Mouse (Mus musculus) heart, embryonic 11.5 days (tissue): ENCODE results near the gene Ehbp1. TPM values are rescaled to one million over a fixed set of nuclear protein-coding genes. Genes with fewer than 3 reads are reported as not detected.

ENCODE experiments used
- ATAC-seq: fragments of 200-750 bp; cut with Nextera tagmentation; replicated peaks from 2 replicates; pipeline ENCODE4 v1.8.0; 2017; ENCODE audit warnings: moderate library complexity; ENCODE audit not compliant: insufficient number of reproducible peaks, low FRiP score, low TSS enrichment
- H3K27ac ChIP-seq: fragments of 300-500 bp; sonication (generic); 2 replicates; pipeline ENCODE4 v1.5.1; 2014; ENCODE audit warnings: mild to moderate bottlenecking, low read depth, low read length
- H3K27me3 ChIP-seq: fragments of 300-500 bp; sonication (generic); 2 replicates; pipeline ENCODE4 v1.6.1; 2014; ENCODE audit warnings: mild to moderate bottlenecking, low read length, mixed read lengths; ENCODE audit not compliant: control insufficient read depth, insufficient read depth
- H3K36me3 ChIP-seq: fragments of 300-500 bp; sonication (generic); 2 replicates; pipeline ENCODE4 v1.6.1; 2014; ENCODE audit warnings: mild to moderate bottlenecking, low read length, moderate library complexity, mixed read lengths; ENCODE audit not compliant: control insufficient read depth, insufficient read depth
- H3K4me1 ChIP-seq: fragments of 300-500 bp; sonication (generic); 2 replicates; pipeline ENCODE4 v1.6.1; 2014; ENCODE audit warnings: low read length; ENCODE audit not compliant: control insufficient read depth, insufficient read depth
- H3K4me2 ChIP-seq: fragments of 300-500 bp; sonication (generic); 2 replicates; pipeline ENCODE4 v1.6.1; 2014; ENCODE audit warnings: mild to moderate bottlenecking, moderate library complexity
- H3K4me3 ChIP-seq: fragments of 300-500 bp; sonication (generic); 2 replicates; pipeline ENCODE4 v1.5.1; 2014; ENCODE audit warnings: low read depth, low read length
- H3K9ac ChIP-seq: fragments of 300-500 bp; sonication (generic); 2 replicates; pipeline ENCODE4 v1.6.1; 2014; ENCODE audit warnings: mild to moderate bottlenecking, low read depth, low read length, moderate library complexity
- H3K9me3 ChIP-seq: fragments of 300-500 bp; sonication (generic); replicated peaks from 2 replicates; pipeline ENCODE4 v1.6.1; 2016; ENCODE audit warnings: low read length; ENCODE audit not compliant: control insufficient read depth
- WGBS: fragments of 180-500 bp; shearing (Covaris S2); extraction: QIAGEN DNeasy Blood & Tissue Kit; methylation state at CpG from one replicate; pipeline ENCODE4 v1.1.7; 2014; ENCODE audit not compliant: insufficient replicate concordance; 5-methylcytosine and 5-hydroxymethylcytosine counted together
- polyA plus RNA-seq: library from polyadenylated mRNA; unstranded; fragments of >200 nt; fragmentation: Nextera tagmentation; extraction: Ambion mirVana; gene quantifications from 2 replicates; pipeline ENCODE4 v1.2.1, GENCODE M21; 2014

Ehbp1 gene
- polyA plus RNA-seq, 1 experiment from 2014 or later, result 18.3 TPM

DNA sequence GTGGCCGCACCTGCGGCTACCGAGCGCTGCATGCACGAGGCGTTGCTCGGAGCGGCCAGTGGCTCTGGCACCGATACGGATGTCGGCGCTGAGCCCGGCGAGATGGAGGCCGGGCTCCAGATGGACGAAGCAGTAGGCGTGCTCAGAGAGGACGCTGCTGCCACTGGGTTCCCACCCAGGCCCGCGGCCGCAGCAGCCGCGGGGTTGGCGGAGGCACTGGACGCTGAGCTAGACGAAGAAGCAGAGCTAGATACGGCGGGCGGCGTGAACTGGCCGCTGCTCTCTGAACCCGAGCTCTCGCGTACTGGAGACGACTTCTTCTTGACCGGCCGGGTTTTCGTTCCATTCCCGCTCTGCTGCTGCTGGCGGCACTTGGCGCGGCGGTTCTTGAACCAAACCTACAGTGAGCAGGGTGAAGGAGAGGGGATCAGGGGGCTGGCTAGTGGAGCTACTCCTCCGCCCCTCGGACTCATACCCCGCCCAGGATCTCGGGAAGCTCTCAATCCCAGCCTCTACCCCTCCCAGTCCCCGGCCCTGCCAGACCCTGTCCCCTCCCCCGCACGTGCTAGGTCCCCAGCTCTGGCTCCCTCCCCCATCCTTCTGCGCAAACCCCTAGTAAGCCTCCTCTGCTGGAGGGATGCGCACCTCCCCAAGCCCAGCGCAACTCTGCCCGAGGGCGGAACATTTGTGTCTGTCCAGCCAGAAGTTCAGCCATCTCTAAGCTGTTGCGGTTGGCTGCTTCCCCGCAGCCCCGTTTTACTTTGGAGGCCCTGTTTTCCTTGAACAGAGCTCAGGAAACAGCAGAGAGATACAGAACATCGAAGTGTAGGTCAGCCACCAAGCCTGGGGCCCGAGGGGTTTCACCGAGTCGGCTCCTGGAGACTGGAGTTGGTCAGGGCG, 345.2 kb downstream of the Ehbp1 start:
- Histone ChIP-seq H3K27me3 (peaks cover 80% of the 10 kb centered on the region), H3K9ac (no peak overlapping the region), H3K4me2 (peak overlapping the region; percentile 65), H3K27ac (no peak overlapping the region), H3K36me3 (no peaks in the 10 kb centered on the region), H3K9me3 (no peaks in the 10 kb centered on the region), H3K4me3 (peak overlapping the region; percentile 33), H3K4me1 (peaks cover 11% of the 10 kb centered on the region; the same call in 1 of the 2 replicates)
- ATAC-seq, result no peak
- under 1% methylated on average over 55 of the region's 63 CpGs for WGBS

DNA sequence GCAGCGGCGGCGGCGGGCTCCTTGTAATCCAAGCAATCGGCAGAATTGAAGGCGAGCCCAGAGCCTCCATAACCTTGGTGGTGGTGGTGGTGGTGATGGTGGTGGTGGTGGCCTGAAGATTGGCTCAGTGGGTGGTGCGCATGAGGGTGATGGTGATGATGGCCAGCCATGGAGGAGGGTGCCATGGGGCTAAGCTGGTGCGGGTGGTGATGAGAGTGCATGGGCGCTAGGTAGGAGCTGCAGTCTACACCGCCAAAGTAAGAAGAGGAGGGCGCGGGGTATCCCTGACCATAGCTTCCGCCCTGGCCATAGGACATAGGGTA, 345.8 kb downstream of the Ehbp1 start:
- Histone ChIP-seq H3K9ac (no peak overlapping the region), H3K27me3 (peaks cover 81% of the 10 kb centered on the region), H3K4me2 (peak overlapping the region; percentile 65), H3K4me1 (peaks cover 11% of the 10 kb centered on the region; the same call in 1 of the 2 replicates), H3K4me3 (peak overlapping the region; percentile 33), H3K9me3 (no peaks in the 10 kb centered on the region), H3K27ac (no peak overlapping the region), H3K36me3 (no peaks in the 10 kb centered on the region)
- ATAC-seq, result no peak
- 3% methylated on average over 13 of the region's 13 CpGs for WGBS

DNA sequence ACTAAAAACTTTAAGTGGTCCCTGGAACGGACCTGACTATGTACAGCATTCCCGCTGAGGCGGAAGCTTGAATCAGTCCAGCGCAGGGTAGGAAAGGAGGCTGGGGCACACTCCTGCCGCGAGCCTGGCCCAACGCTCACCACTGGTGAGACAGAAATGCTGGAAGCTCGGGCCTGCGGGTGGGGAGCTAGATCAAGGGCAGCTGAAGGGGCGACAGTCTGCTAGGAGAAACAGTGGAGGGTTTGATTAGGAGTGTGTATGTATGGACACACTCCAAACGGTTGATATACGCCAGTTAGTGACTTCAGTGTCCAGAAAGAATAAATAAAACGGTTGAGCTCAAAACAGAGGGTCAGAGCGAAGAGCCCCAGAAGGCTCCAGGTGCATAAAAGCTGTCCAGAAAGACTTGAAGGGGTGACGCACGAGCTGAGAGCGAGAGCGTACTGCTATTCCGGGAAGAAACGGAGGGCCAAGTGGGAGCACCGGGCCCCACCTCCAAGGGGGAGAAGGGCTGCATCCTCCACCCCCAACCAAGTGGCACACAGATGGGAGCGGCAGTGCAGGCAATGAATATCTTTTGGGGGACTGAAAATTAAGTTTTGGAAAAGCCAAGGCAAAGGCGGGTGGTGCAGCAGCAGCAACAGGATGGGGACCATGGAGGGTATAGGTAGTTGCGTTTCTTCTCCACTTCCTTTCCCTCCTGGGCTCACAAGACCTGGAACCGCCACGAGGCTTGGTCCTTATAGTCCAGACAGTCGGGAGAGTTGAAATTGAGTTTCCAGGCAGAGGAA, 346.4 kb downstream of the Ehbp1 start:
- Histone ChIP-seq H3K9me3 (no peaks in the 10 kb centered on the region), H3K27me3 (peaks cover 80% of the 10 kb centered on the region), H3K27ac (no peak overlapping the region), H3K9ac (no peak overlapping the region), H3K4me3 (peak overlapping the region; percentile 33; the same call in 1 of the 2 replicates), H3K36me3 (no peaks in the 10 kb centered on the region), H3K4me1 (peaks cover 11% of the 10 kb centered on the region; the same call in 1 of the 2 replicates), H3K4me2 (peak overlapping the region; percentile 65)
- no peak for ATAC-seq
- 3% methylated on average over 27 of the region's 27 CpGs for WGBS

DNA sequence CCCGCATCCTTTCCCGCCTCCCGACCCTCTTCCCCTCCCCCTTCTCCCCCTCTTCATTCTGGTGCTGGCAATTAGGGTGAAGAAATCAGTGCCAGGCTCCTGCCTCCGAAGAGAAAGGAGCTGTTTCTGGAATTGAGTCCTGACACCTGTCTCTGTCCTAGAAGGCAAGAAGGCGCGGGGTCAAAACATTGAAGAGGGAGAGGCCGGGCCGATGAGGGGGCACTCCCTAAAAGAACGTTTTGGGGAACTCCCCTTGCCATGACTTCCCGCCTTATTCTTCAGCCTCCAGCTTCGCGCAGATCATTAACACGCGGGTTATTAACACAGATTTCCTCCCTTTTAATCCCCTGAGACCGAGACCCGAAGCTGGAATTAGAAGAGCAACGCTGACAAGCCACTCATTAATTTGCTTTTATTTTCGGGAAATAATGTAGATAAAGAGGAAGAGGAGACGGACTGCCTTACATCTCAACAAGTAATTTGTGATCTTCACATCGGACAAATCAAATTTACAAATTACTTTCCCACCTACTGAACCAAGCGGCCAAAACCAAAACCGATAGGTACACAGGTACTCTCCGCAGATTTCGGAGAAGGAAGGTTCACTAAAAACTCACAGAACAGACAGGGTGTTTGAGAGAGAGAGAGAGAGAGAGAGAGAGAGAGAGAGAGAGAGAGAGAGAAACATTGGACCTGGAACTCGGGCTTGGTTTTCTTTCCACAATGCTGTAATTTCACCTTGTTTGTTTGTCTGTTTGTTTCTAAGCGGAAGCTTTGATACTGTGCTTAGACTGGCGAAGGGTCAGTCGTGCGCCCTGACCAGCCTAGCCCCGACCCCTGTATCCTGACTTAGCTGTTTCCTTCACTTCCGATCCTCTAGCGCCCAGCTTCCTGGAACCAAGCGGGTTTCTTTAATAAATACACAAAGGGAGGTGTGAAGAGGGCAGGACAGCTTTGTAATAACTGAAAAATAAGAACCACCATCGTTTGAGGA, 347.4 kb downstream of the Ehbp1 start:
- WGBS, result 3% methylated on average over 34 of the region's 34 CpGs
- no peak overlapping the region for H3K4me2 ChIP-seq
- H3K9me3 ChIP-seq, result no peaks in the 10 kb centered on the region
- no peak overlapping the region for H3K9ac ChIP-seq
- no peak overlapping the region for H3K4me3 ChIP-seq
- ATAC-seq, result no peak
- no peak overlapping the region for H3K27ac ChIP-seq
- peaks cover 11% of the 10 kb centered on the region; the same call in 1 of the 2 replicates for H3K4me1 ChIP-seq
- H3K36me3 ChIP-seq, result no peaks in the 10 kb centered on the region
- peaks cover 74% of the 10 kb centered on the region for H3K27me3 ChIP-seq

DNA sequence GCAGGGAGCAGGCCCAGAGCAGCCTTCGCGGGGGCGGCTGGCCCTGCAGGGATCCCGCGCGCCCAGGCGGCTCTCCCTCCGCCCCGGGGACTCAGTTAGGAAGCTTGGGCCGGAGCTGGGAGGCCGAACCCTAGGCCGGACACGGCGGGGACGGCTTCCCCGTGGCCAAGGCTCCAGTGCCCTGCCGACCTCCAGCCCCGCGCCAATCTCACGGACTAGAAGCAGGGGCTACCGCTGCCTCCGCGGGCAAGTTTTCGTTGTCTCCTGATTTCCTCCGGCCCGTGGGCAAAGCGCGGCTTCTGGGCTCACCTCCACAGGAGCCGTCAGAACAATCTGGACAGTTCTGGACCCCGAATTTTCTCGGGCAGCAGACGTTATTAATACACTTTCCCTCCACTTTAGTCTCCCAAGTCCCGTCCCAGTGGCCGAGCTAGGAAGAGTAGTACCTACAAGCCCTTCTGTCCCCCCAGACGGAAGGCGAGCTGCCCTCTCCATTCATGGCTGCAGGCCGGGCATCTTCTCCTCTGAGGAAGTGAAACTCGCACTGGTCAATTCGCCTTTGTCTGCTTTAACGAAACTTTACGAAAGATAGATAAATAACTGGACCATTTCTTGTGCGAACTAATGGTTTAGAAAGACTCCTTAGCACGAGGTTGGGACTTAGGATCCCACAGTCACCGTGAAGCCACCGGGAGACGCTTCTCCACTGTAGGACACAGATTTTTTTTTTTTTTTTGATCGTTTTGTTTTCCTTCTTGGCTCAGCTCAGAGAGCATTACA, 348.3 kb downstream of the Ehbp1 start:
- no peaks in the 10 kb centered on the region for H3K36me3 ChIP-seq
- peaks cover 11% of the 10 kb centered on the region; the same call in 1 of the 2 replicates for H3K4me1 ChIP-seq
- H3K4me3 ChIP-seq, result peak overlapping the region; percentile 21
- peak overlapping the region; percentile 38; the same call in 1 of the 2 replicates for H3K4me2 ChIP-seq
- ATAC-seq, result peak; percentile 16; the same call in 1 of the 2 replicates
- WGBS, result under 1% methylated on average over 47 of the region's 47 CpGs
- H3K9me3 ChIP-seq, result no peaks in the 10 kb centered on the region
- no peak overlapping the region for H3K27ac ChIP-seq
- no peak overlapping the region for H3K9ac ChIP-seq
- peaks cover 71% of the 10 kb centered on the region for H3K27me3 ChIP-seq

DNA sequence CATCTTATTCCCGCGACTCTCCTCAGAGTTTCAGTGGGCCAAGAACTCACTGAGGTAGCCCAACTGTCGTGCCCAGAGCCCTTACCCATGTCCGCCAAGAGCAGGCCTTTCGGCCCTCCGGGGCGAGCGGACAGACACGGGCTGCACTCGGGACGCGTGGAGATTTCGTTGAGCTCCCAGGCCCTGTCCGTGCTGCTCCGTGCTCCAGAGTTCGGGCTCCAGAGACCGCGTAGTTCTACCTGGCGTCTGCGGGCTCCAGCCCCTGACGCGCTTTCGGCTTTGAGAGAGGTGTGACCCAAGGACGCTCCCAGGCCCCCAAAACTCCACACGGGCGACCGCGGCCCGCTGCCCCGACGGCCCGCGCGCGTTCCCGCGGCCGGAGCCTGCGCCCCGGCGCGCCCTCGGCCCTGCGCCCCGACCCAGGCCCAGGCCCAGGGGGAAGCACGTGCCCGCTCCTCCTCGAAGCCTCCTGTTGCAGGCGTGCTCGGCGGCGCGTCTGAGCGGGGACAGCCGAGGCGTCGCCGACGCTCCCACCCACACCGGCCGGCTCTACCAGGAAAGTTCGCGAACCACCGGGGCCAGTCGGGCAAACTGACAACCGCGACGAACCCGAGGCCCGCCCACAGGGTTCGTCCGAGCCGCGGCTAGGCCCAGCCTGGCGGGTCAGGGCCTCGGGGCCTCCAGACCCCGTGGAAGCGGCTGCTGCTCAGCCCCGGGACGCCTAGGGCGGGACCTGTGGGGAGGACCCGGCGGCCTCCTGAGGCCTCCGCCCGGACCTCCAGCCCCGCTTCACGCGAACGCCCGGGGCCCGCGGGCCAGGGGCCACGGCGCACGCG, 349.1 kb downstream of the Ehbp1 start:
- Histone ChIP-seq H3K9me3 (no peaks in the 10 kb centered on the region), H3K4me1 (peaks cover 11% of the 10 kb centered on the region; the same call in 1 of the 2 replicates), H3K27me3 (peaks cover 65% of the 10 kb centered on the region), H3K4me3 (peak overlapping the region; percentile 21), H3K9ac (no peak overlapping the region), H3K27ac (no peak overlapping the region), H3K36me3 (no peaks in the 10 kb centered on the region), H3K4me2 (peak overlapping the region; percentile 38)
- ATAC-seq, result peak; percentile 51
- WGBS, result 1% methylated on average over 96 of the region's 96 CpGs

DNA sequence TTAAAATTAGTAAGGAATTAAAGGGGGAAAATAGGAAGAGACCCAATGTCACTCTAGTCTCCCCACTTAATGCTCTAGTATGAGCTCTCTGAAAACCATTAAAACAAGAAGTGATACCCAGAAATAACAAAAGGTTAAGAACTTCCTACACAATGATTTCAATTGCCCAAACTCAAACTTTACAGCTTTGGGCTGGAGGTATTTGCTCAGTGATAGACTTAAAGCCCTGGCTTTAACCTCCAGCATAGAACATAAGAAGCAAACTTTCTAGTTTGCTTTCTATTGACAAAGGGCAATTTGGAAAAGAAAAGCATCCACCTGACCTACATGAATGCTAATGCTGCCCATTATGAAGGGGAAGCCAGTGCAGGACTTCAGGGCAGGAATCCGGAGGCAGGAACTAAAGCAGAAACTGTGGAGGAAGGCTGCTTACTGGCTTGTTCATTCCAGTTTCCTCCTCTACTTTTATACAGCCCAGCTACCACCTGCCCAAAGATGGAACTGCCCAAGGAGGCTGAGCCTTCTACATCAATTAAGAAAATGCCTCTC, 353.6 kb downstream of the Ehbp1 start:
- H3K4me3 ChIP-seq, result no peak overlapping the region
- WGBS, result 88% methylated on average over 1 of the region's 1 CpGs
- no peak for ATAC-seq
- H3K27ac ChIP-seq, result no peak overlapping the region
- no peak overlapping the region for H3K4me2 ChIP-seq
- H3K36me3 ChIP-seq, result no peaks in the 10 kb centered on the region
- H3K4me1 ChIP-seq, result peaks cover 6% of the 10 kb centered on the region; the same call in 1 of the 2 replicates
- H3K27me3 ChIP-seq, result peaks cover 30% of the 10 kb centered on the region
- H3K9ac ChIP-seq, result no peak overlapping the region
- H3K9me3 ChIP-seq, result no peaks in the 10 kb centered on the region
